In the genomic region with DNA sequence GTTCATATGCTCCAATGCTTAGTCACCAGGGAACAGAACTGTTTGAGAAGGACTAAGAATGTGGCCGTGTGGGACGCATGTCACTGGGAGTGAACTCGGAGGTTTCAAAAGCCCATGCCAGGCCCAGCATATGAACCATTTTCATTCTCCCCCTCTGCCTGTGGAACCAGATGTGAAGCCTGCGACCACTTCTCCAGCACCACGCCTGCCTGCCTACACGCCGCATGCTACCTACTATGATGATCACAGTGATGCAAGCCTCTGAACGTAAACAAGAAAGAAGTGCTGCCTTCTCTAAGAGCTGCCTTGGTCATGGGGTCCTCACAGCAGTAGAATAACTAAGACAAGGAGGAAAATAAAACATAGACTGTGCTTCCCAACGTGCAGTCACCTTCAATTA, we compare ENCODE assay signal across 47 mouse cellular contexts. TPM values are rescaled to one million over a fixed set of nuclear protein-coding genes. Genes with fewer than 3 reads are reported as not detected.
"Had no signal": no experiment of that assay in that cellular context is flagged by ENCODE, and none has a peak within 500 bp of the region (broad histone marks: within the 10 kb centered on the region; RNA-seq: fewer than 3 reads in every experiment).

No protein-coding gene starts in this region.

- H3K4me1 ChIP-seq: limb, embryonic 10.5 days; limb, embryonic 12.5 days; limb, embryonic 13.5 days; limb, embryonic 15.5 days; liver, embryonic 12.5 days; liver, embryonic 13.5 days; liver, embryonic 15.5 days; lung, embryonic 15.5 days; megakaryocyte, embryonic 14.5 days; midbrain, embryonic 10.5 days; midbrain, embryonic 12.5 days; midbrain, embryonic 13.5 days; midbrain, embryonic 15.5 days had no signal

- H3K9ac ChIP-seq: limb, embryonic 12.5 days; limb, embryonic 13.5 days; limb, embryonic 15.5 days; liver, embryonic 12.5 days; liver, embryonic 13.5 days; liver, embryonic 14.5 days; liver, embryonic 15.5 days; liver, postnatal 0 days; lung, embryonic 14.5 days; lung, embryonic 15.5 days; midbrain, embryonic 12.5 days; midbrain, embryonic 13.5 days; midbrain, embryonic 15.5 days had no signal

- DNase-seq: left cerebral cortex, postnatal 4 days; liver; liver, embryonic 13.5 days; liver, postnatal 0 days; lung, adult 18-20 months; lung, adult 2 months; lung, embryonic 14.5 days; lung, postnatal 10 days; lung, postnatal 14 days; lung, postnatal 36 days; lung, postnatal 4 days; midbrain, embryonic 14.5 days had no signal

- H3K27me3 ChIP-seq: limb, embryonic 12.5 days; limb, embryonic 13.5 days; limb, embryonic 15.5 days; liver, embryonic 12.5 days; liver, embryonic 13.5 days; liver, embryonic 15.5 days; lung, embryonic 15.5 days; megakaryocyte, embryonic 14.5 days; midbrain, embryonic 12.5 days; midbrain, embryonic 13.5 days; midbrain, embryonic 15.5 days had no signal

- H3K27ac ChIP-seq: left cerebral cortex, adult 2 months; limb, embryonic 10.5 days; limb, embryonic 12.5 days; limb, embryonic 13.5 days; limb, embryonic 15.5 days; liver, embryonic 12.5 days; liver, embryonic 13.5 days; liver, embryonic 14.5 days; liver, embryonic 15.5 days; lung, embryonic 15.5 days; macrophage; midbrain, embryonic 10.5 days; midbrain, embryonic 12.5 days; midbrain, embryonic 13.5 days; midbrain, embryonic 15.5 days had no signal

- H3K4me3 ChIP-seq: left cerebral cortex, adult 2 months; limb, embryonic 10.5 days; limb, embryonic 12.5 days; limb, embryonic 13.5 days; limb, embryonic 15.5 days; liver, embryonic 12.5 days; liver, embryonic 13.5 days; liver, embryonic 15.5 days; lung, embryonic 15.5 days; megakaryocyte, embryonic 14.5 days; midbrain, embryonic 10.5 days; midbrain, embryonic 12.5 days; midbrain, embryonic 13.5 days; midbrain, embryonic 15.5 days; myocyte had no signal

RNA-seq across cellular contexts. Expression of gene Actl7a, which starts 4.2 kb away (rescaled TPM):
- total RNA-seq: left cerebral cortex, adult 2 months; left cerebral cortex, adult 8-10 months; left cerebral cortex, postnatal 10 days; left cerebral cortex, postnatal 14 days; left cerebral cortex, postnatal 25 days; left cerebral cortex, postnatal 36 days; left cerebral cortex, postnatal 4 days; liver, adult 2 months; megakaryocyte progenitor cell, adult 5-6 weeks; megakaryocyte, adult 5-6 weeks; megakaryocyte-erythroid progenitor cell, adult 5-6 weeks; midbrain, postnatal 0 days; monocyte, adult 5-6 weeks had no signal
- polyA plus RNA-seq: limb, embryonic 10.5 days; limb, embryonic 11.5 days; limb, embryonic 12.5 days; limb, embryonic 13.5 days; limb, embryonic 14.5 days; limb, embryonic 15.5 days; liver, adult 2 months; liver, embryonic 11.5 days; liver, embryonic 12.5 days; liver, embryonic 13.5 days; liver, embryonic 14.5 days; liver, embryonic 15.5 days; liver, embryonic 16.5 days; liver, postnatal 0 days; lung, adult 2 months; lung, embryonic 14.5 days; lung, embryonic 15.5 days; lung, embryonic 16.5 days; lung, postnatal 0 days; macrophage; midbrain, embryonic 10.5 days; midbrain, embryonic 12.5 days; midbrain, embryonic 14.5 days; midbrain, embryonic 15.5 days; midbrain, embryonic 16.5 days; midbrain, postnatal 0 days; myocyte had no signal

RNA-seq across cellular contexts. Expression of gene Actl7b, which starts 6.2 kb away (rescaled TPM):
- total RNA-seq: left cerebral cortex, adult 2 months; left cerebral cortex, postnatal 10 days; left cerebral cortex, postnatal 4 days; liver, adult 2 months had no signal
- polyA plus RNA-seq: limb, embryonic 10.5 days; limb, embryonic 11.5 days; limb, embryonic 13.5 days; limb, embryonic 15.5 days; liver, adult 2 months; liver, embryonic 11.5 days; liver, embryonic 12.5 days; liver, embryonic 13.5 days; liver, embryonic 14.5 days; liver, embryonic 15.5 days; liver, embryonic 16.5 days; liver, postnatal 0 days; lung, embryonic 14.5 days; lung, embryonic 15.5 days; lung, embryonic 16.5 days; macrophage; midbrain, embryonic 10.5 days; midbrain, embryonic 11.5 days; midbrain, embryonic 12.5 days; midbrain, embryonic 13.5 days; midbrain, embryonic 14.5 days; midbrain, embryonic 15.5 days; midbrain, embryonic 16.5 days; midbrain, postnatal 0 days; myocyte had no signal

RNA-seq across cellular contexts. Expression of gene Gm26657, which starts 7.6 kb away (rescaled TPM):
- total RNA-seq: left cerebral cortex, adult 2 months; left cerebral cortex, adult 8-10 months; left cerebral cortex, postnatal 10 days; left cerebral cortex, postnatal 14 days; left cerebral cortex, postnatal 25 days; left cerebral cortex, postnatal 36 days; left cerebral cortex, postnatal 4 days; liver, adult 2 months; megakaryocyte progenitor cell, adult 5-6 weeks; megakaryocyte, adult 5-6 weeks; megakaryocyte-erythroid progenitor cell, adult 5-6 weeks; midbrain, postnatal 0 days; monocyte, adult 5-6 weeks had no signal
- polyA plus RNA-seq: limb, embryonic 10.5 days; limb, embryonic 11.5 days; limb, embryonic 12.5 days; limb, embryonic 13.5 days; limb, embryonic 14.5 days; limb, embryonic 15.5 days; liver, adult 2 months; liver, embryonic 11.5 days; liver, embryonic 12.5 days; liver, embryonic 13.5 days; liver, embryonic 14.5 days; liver, embryonic 15.5 days; liver, embryonic 16.5 days; liver, postnatal 0 days; lung, adult 2 months; lung, embryonic 14.5 days; lung, embryonic 15.5 days; lung, embryonic 16.5 days; lung, postnatal 0 days; macrophage; midbrain, embryonic 10.5 days; midbrain, embryonic 12.5 days; midbrain, embryonic 13.5 days; midbrain, embryonic 14.5 days; midbrain, embryonic 15.5 days; midbrain, embryonic 16.5 days; midbrain, postnatal 0 days; myocyte had no signal
